Mouse (Mus musculus): ENCODE results near the gene Sdhd.
A peak's percentile ranks its signal among the peaks of the same experiment; 100 is the strongest.
"Not testable (repeated sequence)": the region's sequence is repeated elsewhere in the genome, so short reads cannot be mapped to it uniquely, and the experiment has no call there.

Sdhd gene

DNA sequence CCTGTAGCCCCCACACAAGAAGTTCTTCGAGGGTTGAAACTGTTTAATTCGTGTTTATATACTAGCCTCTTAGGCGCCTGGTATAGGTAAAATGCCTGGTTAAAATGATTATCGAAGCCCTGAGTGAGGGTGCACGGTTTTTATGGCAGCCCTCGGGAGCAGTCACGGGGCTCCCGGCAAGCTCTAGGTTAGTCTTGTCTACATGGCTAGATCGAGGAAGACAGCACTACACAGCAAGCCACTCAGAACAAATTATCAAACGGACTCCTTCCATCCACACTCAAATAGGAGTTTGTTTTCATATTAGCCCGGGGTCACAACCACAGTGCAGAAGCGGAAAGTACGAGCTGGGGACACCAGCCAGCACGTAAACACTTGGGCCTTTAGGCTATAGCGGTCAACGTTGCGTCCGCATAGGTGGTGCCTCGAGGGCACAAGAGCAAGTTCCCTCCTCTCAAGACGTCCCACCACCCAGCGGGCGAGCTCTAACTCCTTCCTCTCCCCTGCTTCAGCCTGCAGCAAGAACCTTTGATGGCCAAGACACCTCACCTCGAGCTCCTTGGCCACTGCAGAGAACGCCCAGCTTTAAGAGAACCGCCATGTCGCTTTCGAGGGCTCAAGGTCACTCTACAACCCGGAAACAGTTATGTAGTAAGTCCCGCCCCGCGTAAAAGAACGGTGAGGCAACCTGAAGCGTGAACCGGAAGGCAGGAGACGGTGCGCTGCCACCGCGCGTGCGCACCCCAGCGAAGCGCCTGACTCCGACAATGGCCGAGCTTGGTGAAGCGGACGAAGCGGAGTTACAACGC lies at the start of gene Sdhd, which contains the start of gene Timm8b:
Sdhd (minus strand) TSS at position 624 of the 809 bp plus-strand sequence.
Timm8b (plus strand) TSS at position 722 of the 809 bp plus-strand sequence.
- DNase-seq (ENCODE audit: low spot score in 2 of 2) = peak; percentile 92 to 96

DNA sequence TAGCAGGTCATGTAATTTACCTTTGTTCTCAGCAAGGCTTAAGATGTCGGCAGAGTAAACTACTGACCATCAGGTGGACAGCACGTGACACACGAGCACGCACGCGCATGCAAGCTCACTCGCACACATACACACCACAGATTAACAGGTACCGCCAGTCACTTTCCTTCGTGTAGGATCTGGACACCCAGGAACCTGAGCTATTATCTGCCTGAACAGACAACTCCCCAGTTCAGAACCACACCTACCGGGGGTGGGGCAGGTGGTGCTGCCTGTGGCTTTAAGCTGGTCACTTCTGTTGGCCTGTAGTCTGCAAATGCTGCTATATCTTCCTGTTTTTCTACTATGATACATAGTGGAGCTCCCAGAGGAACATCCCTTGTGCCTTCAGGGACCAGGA lies 46.9 kb upstream of the Sdhd start:
- DNase-seq (ENCODE audit: low spot score in 2 of 2) = peak in 1 of 2 experiments; percentile 30

DNA sequence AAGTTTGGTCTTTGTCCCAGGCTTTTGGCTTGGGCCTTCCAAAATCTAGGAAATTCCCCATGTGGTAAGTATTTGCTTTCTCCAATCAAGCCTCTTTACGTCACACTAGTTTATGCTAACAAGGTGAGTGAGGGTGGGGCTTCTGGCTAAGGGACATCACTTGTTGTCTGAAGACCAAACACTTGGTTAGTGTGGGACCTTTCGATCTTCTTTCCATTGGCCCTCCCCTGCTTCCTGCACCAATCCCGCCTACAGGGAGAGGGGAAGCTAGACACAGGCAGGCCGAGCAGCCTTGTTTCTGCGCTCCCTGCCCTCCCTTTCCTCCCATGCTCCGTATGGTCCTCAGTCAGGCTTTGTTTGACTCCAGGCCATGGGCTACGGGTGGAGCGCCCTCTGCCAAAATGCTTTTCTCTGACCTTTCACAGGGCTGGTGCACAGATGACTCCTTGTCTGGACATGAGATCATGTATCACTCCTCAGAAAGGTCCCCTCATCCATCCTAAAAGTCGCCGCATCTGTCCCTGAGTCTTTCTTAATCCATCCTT lies 43.3 kb upstream of the Sdhd start:
- no peak for DNase-seq (ENCODE audit: low spot score in 2 of 2)

DNA sequence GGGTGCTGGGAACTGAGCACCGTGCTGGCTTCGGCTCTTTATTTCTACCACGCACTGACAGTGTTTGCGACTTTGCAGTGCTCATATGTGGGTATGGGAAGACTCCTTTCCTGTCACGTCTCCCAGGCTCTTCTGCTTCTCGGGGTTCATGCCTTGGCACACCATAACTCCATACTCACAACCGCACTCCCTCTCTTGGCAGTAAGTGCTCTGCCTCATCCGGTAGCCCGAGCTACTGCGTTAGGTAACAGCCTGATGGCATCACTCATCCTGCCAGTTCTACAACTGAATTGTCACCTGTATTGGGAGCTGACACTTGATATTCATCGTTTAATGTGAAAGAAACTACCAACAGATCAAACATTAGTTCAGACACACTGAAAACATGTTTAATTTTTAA lies 30.7 kb upstream of the Sdhd start:
- DNase-seq (ENCODE audit: low spot score in 2 of 2) = no peak

DNA sequence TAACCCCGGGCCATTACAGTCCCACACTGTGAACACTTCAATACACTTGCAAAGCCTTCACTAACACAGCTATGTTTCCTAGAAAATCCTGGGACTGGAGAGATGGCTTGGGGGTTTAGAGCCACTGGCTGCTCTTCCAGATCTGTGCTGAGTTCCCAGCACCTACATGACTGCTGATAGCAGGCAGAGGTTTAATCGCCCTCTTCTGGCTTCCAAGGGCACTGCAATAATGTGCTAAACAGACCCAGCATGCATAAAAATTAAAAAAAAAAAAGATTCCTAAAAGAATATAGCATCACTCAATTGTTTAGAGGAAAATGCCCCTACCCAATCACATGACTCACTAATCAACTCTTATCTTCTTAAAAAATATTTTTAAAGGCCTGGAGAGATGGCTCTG lies 29.4 kb upstream of the Sdhd start:
- DNase-seq (ENCODE audit: low spot score in 2 of 2) = no peak

DNA sequence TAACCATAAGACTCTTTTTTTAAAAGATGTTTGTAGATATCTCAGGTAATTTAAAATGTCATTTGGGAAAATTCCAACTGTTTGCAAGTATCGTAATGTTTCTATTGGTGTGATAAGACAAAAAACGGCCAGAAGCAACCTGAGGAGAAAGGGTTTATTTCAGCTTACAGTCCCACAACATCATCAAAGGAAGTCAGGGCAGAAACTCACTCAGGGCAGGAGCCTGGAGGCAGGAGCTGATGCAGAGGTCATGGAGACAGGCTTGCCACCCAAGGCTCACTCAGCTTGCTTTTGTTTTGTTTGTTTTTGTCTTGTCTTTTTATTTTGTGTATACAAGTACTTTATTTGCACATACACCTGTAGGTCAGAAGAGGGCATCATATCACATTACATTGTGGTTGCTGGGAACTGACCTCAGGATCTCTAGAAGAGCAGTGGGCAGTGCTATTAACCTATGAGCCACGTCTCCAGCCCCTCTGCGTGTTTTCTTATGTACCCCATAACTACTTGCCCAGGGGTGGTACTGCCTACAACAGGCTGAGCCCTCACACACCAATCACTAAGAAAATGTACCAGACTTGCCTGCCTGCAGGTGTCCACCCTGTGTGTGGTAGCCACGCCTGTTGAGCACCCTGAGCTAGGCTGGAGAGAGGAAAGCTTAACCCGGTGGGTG lies 28.5 kb upstream of the Sdhd start:
- DNase-seq (ENCODE audit: low spot score in 2 of 2) = no peak

DNA sequence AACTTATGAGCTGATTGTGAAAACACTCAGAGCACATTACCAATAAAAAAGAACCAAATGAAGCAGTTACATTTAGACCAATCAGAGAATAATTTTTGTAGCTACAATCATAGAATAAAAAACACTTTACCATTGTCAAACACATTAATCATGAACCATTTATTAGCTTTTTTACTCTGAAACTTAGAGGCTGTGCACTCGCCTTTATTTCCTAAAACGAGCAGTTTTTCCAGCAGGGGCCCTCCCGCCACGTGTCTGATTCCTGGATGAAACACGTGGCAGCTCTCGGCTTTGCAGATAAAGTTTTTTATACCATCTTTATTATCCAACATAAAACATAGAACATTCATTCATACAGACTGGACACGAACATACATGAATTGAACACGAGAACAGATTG lies 27.3 kb upstream of the Sdhd start:
- not testable (repeated sequence) for DNase-seq (ENCODE audit: low spot score in 2 of 2)

DNA sequence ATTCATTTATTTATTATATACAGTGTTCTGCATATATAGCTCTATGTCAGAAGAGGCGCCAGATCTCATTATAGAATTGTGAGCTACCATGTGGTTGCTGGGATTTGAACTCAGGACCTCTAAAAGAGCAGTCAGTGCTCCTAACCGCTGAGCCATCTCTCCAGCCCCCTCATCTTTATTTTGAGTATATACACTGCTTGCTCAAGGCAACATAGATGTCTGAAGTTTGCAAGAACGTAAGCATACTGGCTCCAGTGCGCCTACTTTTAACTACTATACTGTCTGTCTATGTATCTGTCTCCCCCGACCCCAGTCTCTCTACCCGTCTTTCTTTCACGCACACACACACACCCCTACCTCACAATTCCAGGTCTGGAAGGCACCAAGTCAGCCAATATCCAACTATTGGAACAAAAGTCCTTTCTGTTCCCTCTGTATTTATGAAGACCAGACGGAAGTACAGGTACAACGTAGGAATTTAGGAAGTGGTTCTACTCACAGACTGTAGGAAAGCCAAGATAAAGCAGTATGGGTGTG lies 14.2 kb upstream of the Sdhd start:
- no peak for DNase-seq (ENCODE audit: low spot score in 2 of 2)

DNA sequence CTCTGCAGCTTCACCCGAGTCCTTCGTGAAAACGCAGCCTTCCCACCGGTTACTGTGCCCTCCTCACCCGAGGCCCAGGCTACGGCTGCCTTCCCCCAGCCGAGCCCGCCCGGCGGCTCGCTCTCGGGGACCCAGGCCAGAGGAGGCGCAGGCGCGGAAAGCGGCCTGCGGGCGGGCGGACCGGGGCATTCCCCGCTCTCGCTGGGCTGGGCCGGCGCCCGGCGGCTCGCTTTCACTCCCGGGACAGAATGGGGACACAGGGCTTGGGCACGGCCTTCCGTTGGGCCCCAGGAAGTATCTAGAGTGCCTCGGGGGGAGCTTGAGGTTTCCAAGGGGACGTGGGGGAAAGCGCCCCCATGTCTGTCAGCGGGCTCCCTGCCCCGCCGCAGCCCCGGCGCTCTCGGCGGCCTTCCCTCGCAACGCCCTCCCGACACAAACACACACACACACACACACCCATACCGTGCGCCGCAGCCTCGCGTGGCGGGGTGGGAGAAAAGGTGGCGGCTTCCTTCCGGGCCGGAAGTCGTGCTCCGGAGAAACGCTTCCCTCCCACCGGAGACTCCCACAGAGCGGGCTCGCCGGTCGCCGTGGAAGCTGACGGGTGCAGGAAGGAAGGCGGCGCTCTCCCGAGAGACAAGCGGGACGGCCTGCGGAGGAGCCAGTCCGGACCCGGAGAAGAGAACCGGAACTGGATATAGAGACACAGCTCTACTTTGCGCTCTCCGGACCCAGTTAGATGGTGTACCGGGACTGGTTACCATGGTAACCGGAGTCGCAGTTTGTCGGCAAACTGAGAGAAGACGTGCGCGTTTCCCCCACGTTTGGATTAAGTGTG lies 13.4 kb upstream of the Sdhd start, which contains the start of the genes Pih1d2 and Nkapd1:
Pih1d2 (plus strand) TSS at position 556 of the 838 bp plus-strand sequence.
Nkapd1 (minus strand) TSS at position 699 of the 838 bp plus-strand sequence.
- DNase-seq (ENCODE audit: low spot score in 2 of 2) = peak; percentile 89 to 91

DNA sequence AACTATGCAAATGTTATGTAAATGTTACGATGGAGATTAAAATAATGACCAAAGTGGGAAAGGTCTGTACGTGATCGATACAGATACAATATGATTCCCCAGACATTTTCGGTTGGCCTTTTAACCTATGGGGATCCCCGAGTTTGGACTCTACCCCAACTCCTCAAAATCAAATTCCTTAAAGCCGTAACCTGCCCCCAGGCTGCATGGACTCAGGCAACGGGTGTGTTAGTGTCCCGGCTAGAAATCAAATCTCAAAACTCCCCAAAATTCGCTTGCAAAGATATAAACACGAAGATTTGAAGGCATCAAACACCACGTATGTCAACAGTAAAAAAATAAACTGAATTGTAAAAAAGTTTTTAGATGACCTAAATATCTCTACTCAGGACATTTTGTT lies 12.5 kb upstream of the Sdhd start:
- no peak for DNase-seq (ENCODE audit: low spot score in 2 of 2)

DNA sequence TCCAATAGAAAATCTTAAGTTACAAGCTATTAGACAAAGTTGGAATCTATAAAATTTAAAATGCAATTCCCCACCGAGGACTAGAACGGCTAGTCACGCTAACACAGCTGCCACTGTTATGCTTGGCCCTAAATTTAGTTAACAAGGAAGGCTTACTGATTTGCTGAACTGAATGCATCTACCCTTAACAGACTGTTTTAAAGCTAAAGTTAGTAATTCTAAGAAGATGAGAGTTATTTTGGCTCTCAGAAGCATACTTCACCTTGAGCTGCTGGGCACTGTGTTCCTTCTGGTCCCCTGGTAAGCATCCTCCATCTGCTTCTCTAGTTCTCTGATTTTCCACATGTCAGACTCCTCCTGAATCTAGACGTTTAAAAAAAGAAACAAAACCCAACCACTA lies 8.5 kb upstream of the Sdhd start:
- DNase-seq (ENCODE audit: low spot score in 2 of 2) = no peak

DNA sequence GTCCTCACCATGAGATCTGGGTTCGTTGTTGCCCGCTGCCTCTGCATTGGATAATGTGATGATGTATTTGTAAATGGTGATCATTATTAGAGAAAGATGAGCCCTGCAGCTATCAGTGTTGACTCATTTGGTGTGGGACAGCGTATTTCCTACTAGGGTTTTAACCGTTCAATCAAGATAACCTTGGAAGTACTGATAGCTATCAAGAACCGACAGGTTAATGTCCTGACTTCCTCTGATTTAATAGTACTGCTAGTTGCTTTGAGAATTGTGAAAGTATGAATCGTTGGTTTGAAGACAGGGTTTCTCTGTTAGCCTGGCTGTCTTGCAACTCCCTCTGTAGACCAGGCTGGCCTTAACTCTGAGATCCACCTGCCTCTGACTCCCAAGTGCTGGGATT lies 726 bp upstream of the Sdhd start:
- DNase-seq (ENCODE audit: low spot score in 2 of 2) = no peak

DNA sequence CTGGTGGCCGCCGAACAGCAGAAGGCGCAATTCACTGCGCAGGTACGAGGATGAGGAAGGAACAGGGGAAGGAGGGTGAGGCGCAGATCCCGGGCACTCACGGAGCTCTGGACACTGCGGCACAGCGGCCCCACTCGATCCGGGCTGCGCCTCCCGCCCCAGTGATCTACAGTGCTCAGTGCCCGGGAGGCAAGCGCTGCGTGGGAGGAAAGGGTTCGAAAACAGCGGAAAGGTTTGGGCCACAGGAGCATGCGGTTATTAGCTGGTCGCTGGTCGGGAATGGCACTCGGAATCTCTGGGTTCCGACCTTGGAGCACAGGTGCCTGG lies 349 bp upstream of the Sdhd start:
- no peak for DNase-seq (ENCODE audit: low spot score in 2 of 2)

DNA sequence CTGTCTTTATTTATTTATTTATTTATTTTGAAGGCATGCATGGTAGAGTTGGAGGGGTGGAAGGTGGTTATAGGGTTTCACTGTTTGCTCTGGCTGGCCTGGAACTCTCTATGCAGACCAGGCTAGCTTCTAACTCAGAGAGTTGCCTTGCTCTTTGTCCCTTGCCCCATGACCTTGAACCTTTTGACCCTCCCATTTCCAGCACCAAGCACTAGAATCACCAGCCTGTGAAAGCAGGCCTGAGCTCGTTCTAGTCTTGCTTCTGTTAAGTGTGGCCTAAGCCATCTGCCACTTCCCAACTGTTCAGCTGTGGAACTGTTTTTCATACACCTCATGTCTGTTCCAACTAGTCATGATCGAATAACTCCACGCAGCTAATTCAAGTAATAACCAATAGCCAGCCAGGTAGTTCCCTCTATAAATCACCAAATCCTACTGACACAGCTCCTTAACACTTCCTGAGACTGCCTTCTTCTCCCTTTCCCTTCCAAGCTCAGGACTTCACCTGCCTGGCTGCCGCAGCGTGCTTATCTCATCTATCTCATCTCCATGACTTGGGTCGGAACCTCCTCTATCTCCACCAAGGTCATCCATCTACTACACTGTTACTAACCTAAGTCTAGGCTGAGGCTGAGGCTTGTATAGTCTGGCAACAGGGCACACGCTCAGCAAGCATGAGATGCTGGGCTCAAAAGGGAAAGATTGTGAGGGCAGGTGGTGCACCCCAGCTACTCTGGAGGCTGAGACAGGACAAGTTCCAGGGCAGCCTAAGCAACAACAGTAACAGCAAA lies 1.4 kb downstream of the Sdhd start:
- no peak for DNase-seq (ENCODE audit: low spot score in 2 of 2)

DNA sequence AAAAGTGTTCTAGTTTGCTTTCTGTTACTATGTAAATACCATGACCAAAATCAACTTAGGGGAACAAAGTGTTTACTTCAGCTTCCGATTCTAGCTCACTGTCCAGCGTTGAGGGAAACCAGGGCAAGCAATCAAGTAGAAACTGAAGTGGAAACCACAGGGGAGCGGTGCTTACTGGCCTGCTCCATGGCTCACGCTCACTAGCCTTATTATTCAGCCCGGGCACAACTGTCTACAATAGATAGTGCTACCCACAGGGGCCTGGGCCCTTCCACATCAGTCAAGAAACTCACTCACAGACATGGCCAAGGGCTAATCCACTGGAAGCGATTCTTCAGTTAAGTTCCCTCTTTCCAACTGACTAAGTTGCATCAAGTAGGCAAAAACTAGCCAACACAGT lies 2.1 kb downstream of the Sdhd start:
- no peak for DNase-seq (ENCODE audit: low spot score in 2 of 2)

DNA sequence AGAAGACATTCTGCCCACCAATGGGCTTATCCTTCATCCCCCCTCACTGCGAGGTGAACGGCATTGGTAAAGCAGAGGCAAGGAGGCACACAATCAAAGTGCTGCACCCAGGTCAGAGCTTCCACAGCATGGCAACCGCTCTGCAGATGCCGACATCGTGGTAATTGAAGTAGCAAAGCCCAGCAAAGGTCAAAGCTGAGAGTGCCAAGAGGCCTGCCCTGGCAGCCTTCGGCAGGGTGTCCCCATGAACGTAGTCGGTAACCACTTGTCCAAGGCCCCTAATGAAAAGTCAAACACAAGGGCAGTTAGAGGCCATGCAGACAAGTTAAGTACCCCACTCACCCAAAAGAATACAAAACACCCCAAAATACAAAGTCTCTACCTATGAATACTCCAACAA lies 6.6 kb downstream of the Sdhd start:
- DNase-seq (ENCODE audit: low spot score in 2 of 2) = no peak

DNA sequence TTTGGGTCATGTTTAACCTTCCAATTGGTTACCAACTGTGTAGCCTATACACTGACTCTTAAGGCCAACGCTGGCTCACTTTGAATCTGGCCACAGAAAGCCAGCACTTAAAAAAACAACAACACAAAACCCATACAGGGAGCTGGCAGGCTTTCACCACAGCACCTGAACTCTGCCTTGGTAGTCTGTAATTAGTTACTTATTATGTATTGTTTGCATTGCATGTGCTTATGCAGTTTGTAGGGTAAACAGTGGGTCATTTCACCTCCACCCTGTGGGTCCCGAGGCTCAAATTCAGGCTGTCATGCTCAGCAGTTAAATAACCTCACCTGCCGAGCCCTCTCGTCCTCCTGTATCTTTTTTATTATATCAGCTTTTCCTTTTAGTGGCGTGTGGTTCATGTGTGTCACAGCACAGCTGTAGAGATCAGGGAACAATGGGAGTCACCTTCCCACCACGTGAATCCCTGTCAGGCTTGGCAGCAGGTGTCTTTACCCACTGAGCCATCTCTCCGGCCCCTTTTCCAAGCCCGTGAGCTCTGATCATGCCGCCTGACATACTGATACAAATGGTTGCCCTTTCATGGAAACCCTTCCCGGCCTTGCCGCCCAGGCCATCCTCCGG lies 8.7 kb downstream of the Sdhd start:
- no peak for DNase-seq (ENCODE audit: low spot score in 2 of 2)

DNA sequence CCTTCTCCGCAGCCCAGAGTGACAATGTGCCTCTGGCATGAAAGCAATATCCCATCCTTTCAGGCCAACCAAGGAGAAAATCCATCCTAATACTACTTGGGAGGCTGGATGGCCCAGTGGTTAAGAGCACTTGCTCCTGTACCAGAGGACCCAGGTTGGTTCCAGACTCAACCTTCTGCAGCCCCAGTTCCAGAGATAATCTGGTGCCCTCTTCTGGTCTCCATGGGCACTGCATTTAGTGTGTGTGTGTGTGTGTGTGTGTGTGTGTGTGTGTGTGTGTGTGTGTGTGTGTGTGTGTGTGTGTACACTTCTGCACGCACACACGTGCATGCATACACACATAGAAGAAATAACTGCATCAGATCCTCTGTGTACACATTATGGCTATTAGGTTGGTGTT lies 10.1 kb downstream of the Sdhd start:
- peak; percentile 46 to 80 for DNase-seq (ENCODE audit: low spot score in 2 of 2)

DNA sequence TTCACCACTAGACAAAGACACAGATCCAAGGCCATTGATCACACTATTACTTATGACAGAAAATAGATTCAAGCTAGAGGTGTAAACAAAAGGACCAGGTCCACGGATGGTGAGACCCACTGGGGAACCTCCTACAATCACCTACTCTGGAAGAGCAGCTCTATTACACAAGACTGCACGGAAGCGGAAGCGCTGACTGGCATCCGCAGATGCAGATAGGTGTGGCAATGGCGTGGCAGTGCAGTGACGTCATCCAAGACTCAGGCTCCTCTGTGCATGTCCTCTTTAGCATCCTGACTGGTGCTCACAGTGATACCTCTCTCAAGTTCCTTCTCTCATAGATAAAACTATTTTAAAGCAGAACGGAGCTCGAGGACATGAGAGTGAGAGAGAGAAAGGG lies 10.7 kb downstream of the Sdhd start:
- peak in 1 of 2 experiments; percentile 24 for DNase-seq (ENCODE audit: low spot score in 2 of 2)

DNA sequence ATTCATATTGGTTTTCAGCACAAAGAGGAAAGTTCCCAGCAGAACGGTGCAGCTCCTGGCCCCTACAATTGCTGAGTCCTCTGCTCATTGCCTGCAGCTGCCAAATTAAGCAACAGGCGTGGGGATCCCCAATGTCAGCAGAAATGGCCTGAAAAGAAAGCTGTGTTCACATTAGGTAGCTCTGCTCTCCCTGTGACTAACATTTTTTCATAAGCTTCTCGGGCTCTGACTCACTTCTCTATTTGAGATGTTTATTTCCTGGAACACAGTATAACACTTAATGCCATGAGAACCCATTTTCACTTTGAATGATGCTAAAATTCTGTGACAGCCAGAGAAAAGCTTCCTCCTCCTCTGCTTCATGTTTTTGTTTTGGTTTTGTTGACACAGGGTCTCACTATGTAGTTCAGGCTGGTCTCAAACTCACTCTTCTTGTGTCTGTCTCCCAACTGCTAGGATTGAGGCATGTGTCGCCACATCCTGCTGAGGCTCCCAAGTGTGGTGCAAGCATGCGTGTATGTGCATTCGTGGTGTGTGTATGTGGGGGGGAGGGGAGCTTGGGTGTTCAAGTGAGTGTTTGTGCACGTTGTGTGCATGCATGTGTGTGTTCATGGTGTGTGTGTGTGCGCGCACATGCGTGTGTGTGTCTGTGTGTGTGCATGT lies 12.6 kb downstream of the Sdhd start:
- peak in 1 of 2 experiments; percentile 15 for DNase-seq (ENCODE audit: low spot score in 2 of 2)
